Mouse (Mus musculus) spleen, postnatal 36 days (tissue): ENCODE data around the gene Edar.
A peak's percentile ranks its signal among the peaks of the same experiment; 100 is the strongest.

Source experiments
- DNase-seq, 2 experiments: peaks; one replicate each; pipeline ENCODE4 v3.0.0; 2022; ENCODE audit warnings: low spot score in 2 of 2, mixed read lengths in 1 of 2

Gene Edar

GRCm38 (mm10) chr10:58651270-58652042 is 24.0 kb downstream of the Edar start:
- DNase-seq: no peak

GRCm38 (mm10) chr10:58648787-58649186 is 26.7 kb downstream of the Edar start:
- DNase-seq: no peak

- no peak for DNase-seq
Measured at GRCm38 (mm10) chr10:58644671-58645070, 30.8 kb downstream of the Edar start.

GRCm38 (mm10) chr10:58644194-58644593 is 31.3 kb downstream of the Edar start:
- no peak for DNase-seq

GRCm38 (mm10) chr10:58643001-58643400 is 32.5 kb downstream of the Edar start:
- DNase-seq: no peak

- DNase-seq: no peak
Measured at GRCm38 (mm10) chr10:58641631-58642030, 33.8 kb downstream of the Edar start.

GRCm38 (mm10) chr10:58640446-58641400 is 34.7 kb downstream of the Edar start:
- DNase-seq: no peak

GRCm38 (mm10) chr10:58639291-58639690 is 36.2 kb downstream of the Edar start:
- no peak for DNase-seq

- DNase-seq: no peak
Measured at GRCm38 (mm10) chr10:58636431-58637080, 38.9 kb downstream of the Edar start.

- no peak for DNase-seq
Measured at GRCm38 (mm10) chr10:58633507-58633906, 41.9 kb downstream of the Edar start.

- no peak for DNase-seq
Measured at GRCm38 (mm10) chr10:58627569-58627968, 47.9 kb downstream of the Edar start.

- no peak for DNase-seq
Measured at GRCm38 (mm10) chr10:58624848-58625711, 50.4 kb downstream of the Edar start.

- DNase-seq: no peak
Measured at GRCm38 (mm10) chr10:58619266-58619665, 56.2 kb downstream of the Edar start.

GRCm38 (mm10) chr10:58618501-58619216 is 56.8 kb downstream of the Edar start:
- no peak for DNase-seq

GRCm38 (mm10) chr10:58616565-58616964 is 58.9 kb downstream of the Edar start:
- DNase-seq: no peak

- DNase-seq: no peak
Measured at GRCm38 (mm10) chr10:58614601-58615000, 60.9 kb downstream of the Edar start.

- no peak for DNase-seq
Measured at GRCm38 (mm10) chr10:58610484-58611261, 64.8 kb downstream of the Edar start.

GRCm38 (mm10) chr10:58608858-58609257 is 66.6 kb downstream of the Edar start:
- no peak for DNase-seq

GRCm38 (mm10) chr10:58606356-58606755 is 69.1 kb downstream of the Edar start:
- no peak for DNase-seq

GRCm38 (mm10) chr10:58604779-58605178 is 70.7 kb downstream of the Edar start:
- DNase-seq: peak; percentile 25 to 45
